Mouse (Mus musculus) central nervous system, embryonic 14 days (tissue): ENCODE measurements around the gene Ppara. TPM values are rescaled to one million over a fixed set of nuclear protein-coding genes. Genes with fewer than 3 reads are reported as not detected.

Experiments
- polyA plus RNA-seq: library from polyadenylated mRNA; depleted of rRNA; stranded (reverse); fragments of >200 nt; gene quantifications from 2 replicates; pipeline ENCODE4 v1.2.3, GENCODE M21; 2012; rRNA removed

Ppara gene
- 0.25 and 0.32 TPM in 2 replicates for polyA plus RNA-seq

GRCm38 (mm10) chr15:85734571-85735033 lies at the start of gene Ppara:
TSS of gene Ppara (plus strand) at chr15:85734983.

DNA sequence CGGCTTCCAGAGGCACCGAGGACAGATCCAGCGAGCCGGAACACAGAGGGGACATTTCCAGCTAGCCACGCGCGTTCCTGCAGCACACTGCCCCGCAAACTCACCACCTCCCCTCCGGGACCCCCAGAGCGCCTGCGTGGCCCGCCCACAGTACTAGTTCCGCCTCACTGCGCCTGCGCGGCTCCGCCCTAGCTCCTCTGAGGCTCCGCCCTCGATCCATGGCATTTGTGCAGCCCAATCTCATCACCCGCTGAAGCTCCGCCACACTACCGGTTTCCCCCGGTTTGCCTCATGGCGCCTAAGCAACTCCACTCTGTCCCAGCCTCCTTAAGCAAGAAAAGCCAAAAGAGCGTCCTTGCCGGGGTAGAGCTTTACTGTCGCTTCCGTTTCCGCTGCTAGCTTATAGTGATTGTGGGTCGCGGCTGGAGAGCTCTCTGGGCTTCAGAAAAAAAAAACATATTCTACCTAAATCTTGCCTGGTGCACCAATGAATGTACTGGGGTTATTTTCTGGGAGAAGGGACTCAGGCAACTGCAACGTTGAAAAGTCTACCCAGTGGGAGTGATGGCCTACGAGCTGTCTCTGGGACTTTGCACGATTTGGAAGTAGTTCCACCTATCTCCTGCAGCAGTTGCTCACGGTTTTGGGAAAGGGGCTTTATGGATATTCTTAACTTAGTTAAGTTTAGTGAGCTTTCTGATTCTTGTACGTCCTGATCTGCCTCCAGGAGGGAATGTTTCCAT lies 76.9 kb downstream of the Ppara start, which contains the start of gene Cdpf1:
Cdpf1 (minus strand) TSS at position 163 of the 743 bp plus-strand sequence.

GRCm38 (mm10) chr15:85821203-85822010 lies 86.6 kb downstream of the Ppara start, which contains the start of gene Pkdrej:
TSS of gene Pkdrej (minus strand) at chr15:85821734.

GRCm38 (mm10) chr15:85831954-85832590 lies 97.3 kb downstream of the Ppara start, which contains the start of gene Ttc38:
TSS of gene Ttc38 (plus strand) at chr15:85832306.

Other genes with a start within 250 kb of the Ppara start
- 0.08 and 0.11 TPM in 2 replicates for gene 7530416G11Rik, start 231.8 kb upstream of the Ppara start, polyA plus RNA-seq
- gene Wnt7b, start 152.5 kb upstream of the Ppara start, polyA plus RNA-seq: 35.5 and 58.4 TPM in 2 replicates
- 18.1 and 20.8 TPM in 2 replicates for gene Cdpf1, start 76.7 kb downstream of the Ppara start, polyA plus RNA-seq
- 0.05 and 0.11 TPM in 2 replicates for gene Pkdrej, start 86.8 kb downstream of the Ppara start, polyA plus RNA-seq
- gene Ttc38, start 97.3 kb downstream of the Ppara start, polyA plus RNA-seq: 3.6 and 3.8 TPM in 2 replicates
- gene Gtse1, start 124.8 kb downstream of the Ppara start, polyA plus RNA-seq: 14.9 and 20.3 TPM in 2 replicates
- 78.8 and 80.3 TPM in 2 replicates for gene Trmu, start 144.3 kb downstream of the Ppara start, polyA plus RNA-seq